Mouse (Mus musculus) large intestine, adult 2 months (tissue): ENCODE results near the gene Alox12b. TPM values are rescaled to one million over a fixed set of nuclear protein-coding genes. Genes with fewer than 3 reads are reported as not detected.

Experiments used
- DNase-seq: peaks from one replicate; pipeline ENCODE4 v3.0.0-alpha.2; 2012; ENCODE audit warnings: low read depth, low spot score
- WGBS: fragments of 180-500 bp; shearing (Covaris S2); methylation state at CpG from one replicate; pipeline ENCODE4 v1.1.7; 2018; 5-methylcytosine and 5-hydroxymethylcytosine counted together
- polyA plus RNA-seq: library from polyadenylated mRNA; depleted of rRNA; stranded (reverse); fragments of >200 nt; gene quantifications from 2 replicates; pipeline ENCODE4 v1.2.3, GENCODE M21; 2012

The Alox12b gene
- polyA plus RNA-seq, 1 experiment = 0.06 TPM

DNA sequence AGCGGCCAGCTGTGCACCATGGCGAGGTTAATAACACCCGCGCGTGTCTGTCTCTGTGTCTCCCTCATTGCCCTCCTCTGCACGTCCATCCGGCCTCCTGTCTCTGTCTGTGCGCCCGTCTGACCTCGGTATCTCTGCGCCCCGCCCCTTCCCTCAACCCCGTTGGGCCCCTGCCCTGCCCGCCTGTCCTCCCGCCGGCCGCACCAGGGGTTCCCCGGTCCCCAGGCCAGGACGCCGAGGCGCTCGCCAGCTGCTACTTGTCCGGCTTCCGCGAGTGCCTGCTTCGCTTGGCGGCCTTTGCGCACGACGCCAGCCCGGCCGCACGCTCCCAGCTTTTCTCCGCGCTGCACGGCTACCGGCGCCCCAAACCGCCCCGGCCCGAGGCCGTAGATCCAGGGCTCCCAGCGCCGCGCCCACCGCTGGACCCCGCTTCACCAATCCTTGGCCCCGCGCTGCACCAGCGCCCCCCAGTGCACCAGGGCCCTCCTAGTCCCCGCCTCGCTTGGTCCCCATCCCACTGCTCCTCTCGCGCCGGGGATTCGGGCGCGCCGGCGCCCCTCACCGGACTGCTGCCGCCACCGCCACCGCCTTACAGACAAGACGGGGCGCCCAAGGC lies 34.3 kb upstream of the Alox12b start, which contains the start of gene 9130213A22Rik:
Gene 9130213A22Rik (minus strand): TSS at position 254 of the 616 bp plus-strand sequence.
- 1% methylated on average over 63 of the region's 66 CpGs for WGBS
- DNase-seq = no peak

DNA sequence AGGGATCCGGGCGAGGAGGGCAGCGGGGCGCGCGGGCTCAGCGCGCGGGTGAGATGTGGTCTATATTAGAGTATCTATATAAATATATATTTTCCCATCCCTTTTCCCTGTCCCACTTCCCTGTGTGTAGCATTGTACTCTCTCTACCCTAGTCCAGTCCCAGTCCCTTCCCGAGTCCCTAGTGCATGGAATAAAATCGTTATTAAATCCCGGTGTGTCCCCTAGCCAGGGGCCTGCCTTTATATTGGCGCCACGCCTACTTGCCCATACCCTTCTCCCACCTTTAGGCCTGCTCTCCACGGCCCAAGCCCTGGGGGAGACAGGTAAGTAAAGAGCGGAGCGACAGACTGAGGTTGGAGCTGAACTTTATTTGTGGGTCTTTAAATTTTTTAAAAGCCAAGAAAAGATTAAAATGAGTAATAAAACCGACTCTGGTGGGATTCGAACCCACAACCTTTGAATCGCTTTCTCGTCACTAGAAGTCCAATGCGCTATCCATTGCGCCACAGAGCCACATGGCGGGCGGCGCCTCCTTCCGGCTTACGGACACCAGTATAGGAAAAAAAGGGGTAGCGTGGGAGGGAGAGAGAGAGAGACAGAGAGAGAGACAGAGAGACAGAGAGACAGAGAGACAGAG lies 33.6 kb upstream of the Alox12b start:
- peak; percentile 64 for DNase-seq
- under 1% methylated on average over 29 of the region's 29 CpGs for WGBS

GRCm38 (mm10) chr11:69123693-69124497 lies 32.9 kb upstream of the Alox12b start:
- peak; percentile 75 for DNase-seq
- WGBS = under 1% methylated on average over 31 of the region's 31 CpGs

DNA sequence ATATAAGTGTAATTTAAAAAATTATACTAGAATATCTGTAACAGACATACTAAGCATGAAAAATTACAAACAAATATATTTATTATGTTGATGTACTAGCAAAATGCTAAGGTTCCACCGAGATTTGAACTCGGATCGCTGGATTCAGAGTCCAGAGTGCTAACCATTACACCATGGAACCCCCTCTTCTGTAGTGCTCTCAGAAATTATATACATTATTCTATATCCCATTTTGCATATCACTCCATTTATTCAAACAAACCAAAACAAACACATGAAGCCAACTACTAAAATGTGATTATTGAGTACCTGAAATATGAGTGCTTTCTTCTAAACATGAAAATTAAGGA lies 32.3 kb upstream of the Alox12b start:
- peak; percentile 46 for DNase-seq
- 0% methylated on average over 3 of the region's 3 CpGs for WGBS

- DNase-seq = no peak
Measured at GRCm38 (mm10) chr11:69125041-69125851, 31.5 kb upstream of the Alox12b start.

GRCm38 (mm10) chr11:69125852-69125918 lies 31.1 kb upstream of the Alox12b start, which contains the start of gene Aloxe3:
Aloxe3 (plus strand) TSS chr11:69125896.
- DNase-seq = no peak
- 0% methylated on average over 3 of the region's 3 CpGs for WGBS

More at GRCm38 (mm10) chr11:69125041-69125851, 31.5 kb upstream of the Alox12b start:
- under 1% methylated on average over 24 of the region's 24 CpGs for WGBS

- no peak for DNase-seq
- 12% methylated on average over 20 of the region's 20 CpGs for WGBS
Measured at GRCm38 (mm10) chr11:69125919-69126705, 30.7 kb upstream of the Alox12b start.

DNA sequence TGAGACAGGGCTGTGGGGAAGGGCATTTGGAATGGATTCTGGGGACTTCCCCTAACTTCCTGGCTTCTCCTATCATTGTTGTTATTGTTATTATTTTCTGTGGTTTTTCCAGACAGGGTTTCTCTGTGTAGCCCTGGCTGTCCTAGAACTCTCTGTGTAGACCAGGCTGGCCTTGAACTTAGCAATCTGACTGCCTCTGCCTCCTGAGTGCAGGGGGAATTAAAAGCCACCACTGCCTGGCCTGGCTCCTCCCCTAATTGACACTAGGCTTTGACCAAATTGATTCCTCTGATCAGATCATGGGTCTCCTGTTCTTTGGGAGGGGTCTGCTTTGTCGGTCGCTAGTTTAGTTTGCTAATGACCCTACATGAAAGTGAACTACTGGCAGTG lies 30.1 kb upstream of the Alox12b start:
- DNase-seq = no peak
- WGBS = 64% methylated on average over 2 of the region's 2 CpGs

GRCm38 (mm10) chr11:69128426-69129122 lies 28.2 kb upstream of the Alox12b start:
- no peak for DNase-seq
- 73% methylated on average over 8 of the region's 8 CpGs for WGBS

DNA sequence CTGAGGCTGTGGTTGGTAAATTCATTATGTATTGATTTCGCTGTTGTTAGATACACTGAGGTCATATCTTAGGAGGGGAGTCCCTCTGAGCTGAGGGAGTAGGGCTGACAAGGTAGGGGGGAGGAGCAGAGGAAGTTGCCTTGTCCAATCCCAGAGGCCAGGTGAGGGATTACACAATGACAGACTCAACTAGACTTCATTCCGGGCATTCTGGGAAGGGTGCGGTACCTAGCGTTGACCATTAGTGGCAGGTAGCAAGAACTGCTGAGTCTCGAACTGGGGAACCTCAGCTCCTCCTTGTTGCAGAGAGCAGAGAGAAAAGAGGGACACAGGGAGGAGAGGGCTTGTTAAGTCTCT lies 23.2 kb upstream of the Alox12b start:
- 35% methylated on average over 5 of the region's 5 CpGs for WGBS
- DNase-seq = no peak

- 2% methylated on average over 34 of the region's 34 CpGs for WGBS
Measured at GRCm38 (mm10) chr11:69133923-69134621, 22.7 kb upstream of the Alox12b start.

GRCm38 (mm10) chr11:69134622-69134968 lies 22.2 kb upstream of the Alox12b start:
- 36% methylated on average over 8 of the region's 8 CpGs for WGBS

More at GRCm38 (mm10) chr11:69133923-69134621, 22.7 kb upstream of the Alox12b start:
- no peak for DNase-seq

GRCm38 (mm10) chr11:69135361-69135760 lies 21.4 kb upstream of the Alox12b start:
- no peak for DNase-seq
- 85% methylated on average over 6 of the region's 6 CpGs for WGBS

More at GRCm38 (mm10) chr11:69134622-69134968, 22.2 kb upstream of the Alox12b start:
- no peak for DNase-seq

DNA sequence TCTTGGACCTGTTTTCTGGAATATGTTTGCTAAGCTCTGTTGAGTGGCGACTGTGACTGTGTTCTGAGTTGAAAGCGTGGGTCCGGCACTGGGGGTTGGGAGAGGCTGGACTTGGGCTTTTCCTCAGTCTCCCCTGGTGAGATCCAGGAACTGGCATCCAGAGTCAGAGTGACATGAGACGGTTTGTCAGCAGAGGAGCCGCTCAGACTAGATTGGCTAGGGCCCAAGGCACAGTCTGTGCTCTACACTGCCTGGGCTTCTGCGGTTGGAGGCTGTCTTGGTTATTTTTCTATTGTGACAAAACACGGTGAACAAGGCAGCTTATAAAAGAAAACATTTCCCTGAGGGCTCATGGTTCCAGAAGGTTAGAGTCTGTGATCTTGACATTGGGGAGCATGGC lies 9.2 kb upstream of the Alox12b start:
- 68% methylated on average over 7 of the region's 7 CpGs for WGBS

GRCm38 (mm10) chr11:69148451-69148960 lies 8.3 kb upstream of the Alox12b start:
- 86% methylated on average over 5 of the region's 5 CpGs for WGBS
- no peak for DNase-seq

More for the DNA sequence above, 9.2 kb upstream of the Alox12b start:
- DNase-seq = no peak

DNA sequence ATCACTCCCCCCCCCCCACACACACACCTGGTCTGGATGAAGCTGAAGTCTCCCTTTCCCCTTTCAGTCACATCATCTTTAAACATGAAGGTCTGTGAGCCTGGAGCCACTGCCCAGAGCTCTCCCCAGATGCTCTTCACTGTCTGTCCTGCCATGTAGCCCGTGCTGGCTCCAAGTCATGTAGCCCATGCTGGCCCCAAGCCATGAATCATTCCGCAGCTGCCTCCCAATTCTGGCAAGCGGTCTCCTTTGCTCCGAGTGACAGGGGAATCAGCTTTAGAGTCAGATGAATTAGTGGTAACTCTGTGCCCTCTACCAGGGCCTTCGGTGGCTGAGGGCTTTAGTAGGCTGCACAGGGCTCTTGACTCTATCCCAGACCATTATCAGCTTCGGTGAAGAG lies 7.1 kb upstream of the Alox12b start:
- DNase-seq = no peak
- 71% methylated on average over 6 of the region's 6 CpGs for WGBS

- DNase-seq = no peak
- 2% methylated on average over 7 of the region's 7 CpGs for WGBS
Measured at GRCm38 (mm10) chr11:69150444-69150843, 6.3 kb upstream of the Alox12b start.

- 48% methylated on average over 6 of the region's 6 CpGs for WGBS
- no peak for DNase-seq
Measured at GRCm38 (mm10) chr11:69151004-69151403, 5.8 kb upstream of the Alox12b start.
